Mouse (Mus musculus) ovary, adult 10 weeks (tissue): ENCODE results near the gene Dusp12. TPM values are rescaled to one million over a fixed set of nuclear protein-coding genes. Genes with fewer than 3 reads are reported as not detected.

ENCODE experiments used
- polyA plus RNA-seq: library from polyadenylated mRNA; stranded (reverse); fragments of 350-450 nt; fragmentation: Illumina TruSeq; extraction: RNeasy Lipid Tissue Mini Kit (QIAGEN cat#74804); gene quantifications from one replicate; pipeline ENCODE4 v1.2.3, GENCODE M21; 2014

The Dusp12 gene
- polyA plus RNA-seq = 37.4 TPM

DNA sequence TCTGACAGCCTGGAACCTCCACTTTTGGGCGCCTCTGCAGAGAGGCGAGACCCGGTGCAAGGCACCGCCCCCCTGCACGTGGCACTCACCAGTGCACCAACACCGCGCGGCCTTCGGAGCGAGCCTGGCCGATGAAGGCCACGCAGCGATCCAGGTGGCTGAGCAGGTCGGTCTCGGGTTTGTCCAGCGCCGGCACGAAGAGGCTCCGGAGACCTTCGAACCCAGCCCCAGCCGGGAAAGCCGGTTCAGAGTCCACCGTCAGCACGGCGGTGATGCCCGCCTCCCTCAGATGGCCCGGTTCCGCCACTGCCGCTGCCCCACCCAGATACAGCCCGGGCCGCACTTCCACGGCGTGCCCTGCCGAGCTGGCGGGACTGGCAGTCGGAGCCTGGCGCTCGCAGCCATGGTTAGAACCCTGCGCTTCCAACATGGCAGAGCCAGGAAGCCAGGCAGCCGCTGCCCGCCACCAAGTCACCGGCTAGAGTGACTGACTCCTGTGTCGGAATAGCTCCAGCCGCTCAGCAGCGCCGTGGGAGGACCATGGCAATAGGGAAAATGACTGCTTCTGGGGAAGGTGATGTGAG lies at the start of gene Dusp12, which contains the start of gene Gm26620:
Gene Dusp12 (minus strand): TSS at position 563 of the 584 bp plus-strand sequence.
Gene Gm26620 (plus strand): TSS at position 88 of the 584 bp plus-strand sequence.

DNA sequence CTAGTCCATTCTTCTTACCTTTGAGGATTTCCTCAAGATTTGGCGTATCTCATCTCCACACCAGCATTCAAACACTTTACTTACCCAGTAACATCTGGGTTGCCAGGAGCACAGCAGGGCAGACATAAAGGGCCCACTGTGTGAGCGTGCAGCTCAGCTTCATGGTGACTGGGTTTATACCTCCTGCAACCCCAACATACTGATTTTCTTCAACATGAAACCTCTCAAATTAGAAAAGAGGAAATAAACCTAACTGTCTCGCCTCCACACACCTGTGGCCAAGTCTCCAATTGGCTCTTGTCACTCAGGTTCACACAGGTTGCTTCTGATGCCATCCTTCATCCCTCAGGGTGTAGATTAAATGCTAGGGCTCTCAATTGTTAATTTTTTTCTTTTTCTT lies 42.0 kb upstream of the Dusp12 start, which contains the start of gene Fcrla:
Gene Fcrla (minus strand): TSS at position 206 of the 400 bp plus-strand sequence.

DNA sequence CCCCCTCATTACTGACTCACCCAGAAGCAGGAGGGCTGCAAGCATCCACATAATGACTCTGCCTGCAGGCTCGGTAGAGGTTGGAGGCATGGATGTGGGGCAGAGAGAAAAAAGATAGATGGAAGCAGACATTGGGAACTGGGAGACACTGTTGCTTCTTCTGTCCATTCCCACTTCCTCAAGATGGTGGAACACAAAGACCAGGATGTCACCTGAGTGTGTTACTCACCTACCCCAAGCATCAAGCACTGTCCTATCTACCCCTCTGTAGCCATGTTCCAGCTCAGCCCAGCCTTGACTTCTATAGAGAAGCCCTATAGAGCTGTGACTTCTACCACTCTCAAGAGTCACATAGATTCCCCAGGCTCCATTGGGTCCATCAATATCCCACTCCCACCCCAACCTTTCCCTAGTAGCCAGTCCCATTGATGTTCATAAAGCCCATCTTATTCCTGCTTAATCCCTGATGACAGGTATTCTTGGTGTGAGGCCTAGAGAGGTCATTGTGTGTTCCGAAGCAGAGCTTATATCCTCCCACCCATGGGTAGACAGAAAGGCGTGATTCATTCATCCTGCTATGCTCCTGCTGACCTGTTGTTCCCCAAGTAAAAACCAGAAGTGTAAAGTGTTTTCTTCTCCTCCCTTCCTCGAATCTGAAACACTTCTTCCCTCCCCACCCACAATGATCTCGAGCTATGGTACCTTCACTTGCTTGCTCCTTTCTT lies 27.7 kb upstream of the Dusp12 start, which contains the start of gene Fcrlb:
Gene Fcrlb (minus strand): TSS at position 51 of the 725 bp plus-strand sequence.

DNA sequence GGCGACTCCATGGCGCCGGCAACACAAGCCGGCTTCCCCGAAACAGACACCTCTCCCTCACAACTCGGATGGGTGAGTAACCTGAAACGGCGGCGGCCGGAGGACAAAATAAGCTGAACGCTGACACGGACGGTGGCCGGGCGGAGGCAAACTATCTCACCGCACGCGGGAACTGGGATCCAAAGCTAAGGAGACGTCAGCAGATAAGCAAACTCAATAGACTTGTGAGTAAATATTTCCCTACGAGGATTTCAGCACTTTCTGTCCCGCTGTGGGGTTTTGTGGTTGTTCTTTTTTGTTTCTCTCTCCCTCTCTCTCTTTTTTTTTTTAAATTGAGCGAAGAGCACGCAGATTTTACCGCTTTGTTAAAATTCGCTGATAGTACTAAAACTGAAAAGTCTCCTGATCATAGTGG lies 17.6 kb downstream of the Dusp12 start, which contains the start of gene Atf6:
Gene Atf6 (minus strand): TSS at position 81 of the 415 bp plus-strand sequence.

Other genes with a start within 250 kb of the Dusp12 start
- 4.4 TPM for gene Olfml2b, start 241.0 kb downstream of the Dusp12 start, polyA plus RNA-seq
- 50.6 TPM for gene Atf6, start 17.8 kb downstream of the Dusp12 start, polyA plus RNA-seq
- gene Gm26620, start 475 bp downstream of the Dusp12 start, polyA plus RNA-seq = not detected
- not detected for gene Fcrlb, start 27.4 kb upstream of the Dusp12 start, polyA plus RNA-seq
- not detected for gene Fcrla, start 42.0 kb upstream of the Dusp12 start, polyA plus RNA-seq
- 64.5 TPM for gene Fcgr2b, start 91.0 kb upstream of the Dusp12 start, polyA plus RNA-seq
- gene Fcgr4, start 133.4 kb upstream of the Dusp12 start, polyA plus RNA-seq = 8.4 TPM
- 17.0 TPM for gene Fcgr3, start 179.4 kb upstream of the Dusp12 start, polyA plus RNA-seq
- 5.6 TPM for gene Cfap126, start 228.4 kb upstream of the Dusp12 start, polyA plus RNA-seq